Mouse (Mus musculus): ENCODE results near the gene Cmtm7.

DNA sequence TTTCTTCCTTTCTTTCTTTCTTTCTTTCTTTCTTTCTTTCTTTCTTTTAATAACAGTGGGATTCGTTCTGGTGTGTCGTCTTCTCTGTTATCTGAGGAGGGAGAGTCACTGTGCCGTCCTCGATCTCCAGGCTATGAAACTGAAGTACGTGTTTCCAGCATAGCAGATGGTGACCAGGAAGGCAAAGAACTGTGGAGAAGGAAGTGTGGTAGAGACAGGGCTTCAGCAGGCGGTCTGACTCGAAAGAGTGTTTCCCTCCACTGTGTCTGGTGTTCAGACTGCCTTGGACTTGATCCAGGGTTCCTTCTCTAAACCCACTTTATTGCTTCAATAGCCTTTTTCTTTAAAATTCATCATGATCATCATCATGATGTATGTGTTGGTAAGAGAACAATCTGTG is 7.9 kb upstream of the Cmtm7 start:
- TF ChIP-seq GATA1 (IDR thresholded peaks at IDR 0.05; ENCODE audit: borderline replicate concordance, low read length) = no peak
- no peak for TF ChIP-seq CTCF (IDR thresholded peaks at IDR 0.05; ENCODE audit: low read depth, low read length)
